Mouse (Mus musculus) cortical plate, adult 2 months (tissue): ENCODE data around the gene Auts2. TPM values are rescaled to one million over a fixed set of nuclear protein-coding genes. Genes with fewer than 3 reads are reported as not detected.

Source experiments
- H3K27ac ChIP-seq: fragments of 200-500 bp; 2 replicates; pipeline ENCODE4 v1.5.1; 2012; ENCODE audit warnings: low read length, control low read depth, inconsistent platforms; ENCODE audit not compliant: insufficient read depth
- H3K4me1 ChIP-seq: fragments of 200-500 bp; 2 replicates; pipeline ENCODE4 v1.6.1; 2011; ENCODE audit warnings: low read length; ENCODE audit not compliant: control insufficient read depth, insufficient read depth
- H3K4me3 ChIP-seq: fragments of 200-500 bp; 2 replicates; pipeline ENCODE4 v1.5.1; 2011; ENCODE audit warnings: mild to moderate bottlenecking, low read length, control low read depth; ENCODE audit not compliant: insufficient read depth
- CTCF ChIP-seq: fragments of 200-500 bp; IDR thresholded peaks from 2 replicates; pipeline ENCODE4 v1.5.1; 2011; ENCODE audit warnings: mild to moderate bottlenecking, control low read depth, low read length; ENCODE audit not compliant: insufficient read depth; ENCODE audit errors: extremely low read depth
- POLR2A ChIP-seq: fragments of 200-500 bp; IDR thresholded peaks from 2 replicates; pipeline ENCODE4 v1.6.1; 2011; ENCODE audit warnings: mild to moderate bottlenecking, low read length, control low read depth; ENCODE audit not compliant: insufficient read depth; ENCODE audit errors: extremely low read depth
- polyA plus RNA-seq: library from polyadenylated mRNA; depleted of rRNA; stranded (reverse); fragments of >200 nt; gene quantifications from 2 replicates; pipeline ENCODE4 v1.2.3, GENCODE M21; 2012

The Auts2 gene
- polyA plus RNA-seq, 1 experiment = 29.7 TPM

DNA sequence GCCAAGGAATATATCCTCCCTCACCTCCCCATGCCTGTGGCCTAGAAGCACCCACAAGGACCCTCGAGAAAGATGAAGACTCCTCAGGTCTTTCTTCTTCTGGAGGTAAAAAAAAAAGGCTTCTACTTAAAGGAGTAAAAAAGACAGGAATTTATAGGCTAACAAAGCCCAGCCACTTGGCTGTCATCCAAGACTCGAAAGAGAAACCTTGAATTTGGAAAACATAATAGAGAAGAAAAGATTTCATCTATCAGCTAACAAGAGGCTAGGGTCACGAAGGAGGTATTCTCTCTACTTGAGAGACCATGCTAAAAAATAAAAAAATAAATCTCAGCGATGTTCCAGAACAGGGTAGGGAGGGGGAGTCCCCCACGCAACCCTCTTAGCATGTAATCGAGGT, 793.9 kb downstream of the Auts2 start:
- Histone ChIP-seq H3K4me3 (no peak overlapping the region), H3K4me1 (no peaks in the 10 kb centered on the region), H3K27ac (no peak overlapping the region)
- TF ChIP-seq CTCF (no peak), POLR2A (no peak)

DNA sequence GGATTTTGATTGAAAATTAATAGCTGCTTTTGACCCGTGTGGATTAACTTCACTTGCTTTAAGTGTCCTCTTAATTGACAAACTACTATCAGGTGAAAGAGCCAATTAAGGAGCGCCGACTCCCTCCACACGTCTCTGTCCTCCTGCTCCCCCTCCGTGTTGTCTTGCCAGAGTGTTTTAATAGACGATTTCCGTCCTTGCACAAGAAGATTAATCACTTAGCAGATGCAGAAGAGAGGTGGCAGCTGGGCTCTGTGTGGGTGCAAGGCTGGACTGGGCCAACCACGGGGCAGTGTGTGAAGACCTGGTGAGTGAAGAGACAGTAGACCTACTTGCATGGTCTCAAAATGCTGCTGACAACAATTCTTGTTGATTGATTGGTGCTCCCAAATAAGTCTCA, 800.1 kb downstream of the Auts2 start:
- TF ChIP-seq POLR2A (no peak), CTCF (no peak)
- Histone ChIP-seq H3K27ac (no peak overlapping the region), H3K4me3 (no peak overlapping the region)

DNA sequence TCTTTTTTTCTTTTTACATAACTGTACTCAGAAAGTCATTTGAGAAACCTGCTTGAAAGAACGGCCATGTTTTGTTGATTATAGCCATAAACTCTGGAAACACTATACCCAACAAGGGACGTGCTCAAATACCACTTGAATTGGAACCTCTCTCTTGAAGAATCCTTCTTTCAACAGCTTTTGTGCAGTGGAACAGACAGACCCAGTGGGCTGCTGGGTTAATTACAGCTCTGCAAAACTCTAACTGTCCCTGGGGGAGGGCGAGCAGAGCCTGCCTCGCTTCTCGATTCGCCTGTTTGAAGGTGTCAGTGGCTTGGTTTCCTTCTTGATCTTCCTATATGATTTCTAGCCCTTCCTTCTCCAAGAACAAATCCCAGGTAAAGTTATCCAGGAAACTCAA, 805.7 kb downstream of the Auts2 start:
- TF ChIP-seq POLR2A = no peak
- no peak for TF ChIP-seq CTCF
- H3K4me1 ChIP-seq = peaks cover 3% of the 10 kb centered on the region; the same call in 1 of the 2 replicates
- no peak overlapping the region for H3K27ac ChIP-seq
- no peak overlapping the region for H3K4me3 ChIP-seq

More for the DNA sequence above, 800.1 kb downstream of the Auts2 start:
- no peaks in the 10 kb centered on the region for H3K4me1 ChIP-seq

DNA sequence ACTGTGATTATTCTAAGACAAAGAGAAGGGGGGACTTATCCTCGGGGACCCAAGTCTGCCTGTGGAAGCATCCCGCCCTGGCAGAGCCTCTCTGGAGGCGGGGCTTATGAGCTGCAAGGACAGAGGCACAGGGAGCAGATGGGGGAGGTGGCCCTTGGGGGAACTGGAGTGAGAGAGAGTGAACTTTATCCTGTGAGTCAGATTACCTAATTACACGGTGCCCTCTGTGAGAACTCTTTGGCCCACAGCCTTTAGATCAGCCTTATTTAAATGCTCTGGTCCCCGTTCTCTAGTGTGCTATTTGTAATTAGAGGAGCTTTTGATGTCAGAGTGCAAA, 809.9 kb downstream of the Auts2 start:
- TF ChIP-seq CTCF (no peak), POLR2A (no peak)
- no peak overlapping the region for H3K27ac ChIP-seq
- H3K4me3 ChIP-seq = no peak overlapping the region
- peaks cover 5% of the 10 kb centered on the region; the same call in 1 of the 2 replicates for H3K4me1 ChIP-seq

DNA sequence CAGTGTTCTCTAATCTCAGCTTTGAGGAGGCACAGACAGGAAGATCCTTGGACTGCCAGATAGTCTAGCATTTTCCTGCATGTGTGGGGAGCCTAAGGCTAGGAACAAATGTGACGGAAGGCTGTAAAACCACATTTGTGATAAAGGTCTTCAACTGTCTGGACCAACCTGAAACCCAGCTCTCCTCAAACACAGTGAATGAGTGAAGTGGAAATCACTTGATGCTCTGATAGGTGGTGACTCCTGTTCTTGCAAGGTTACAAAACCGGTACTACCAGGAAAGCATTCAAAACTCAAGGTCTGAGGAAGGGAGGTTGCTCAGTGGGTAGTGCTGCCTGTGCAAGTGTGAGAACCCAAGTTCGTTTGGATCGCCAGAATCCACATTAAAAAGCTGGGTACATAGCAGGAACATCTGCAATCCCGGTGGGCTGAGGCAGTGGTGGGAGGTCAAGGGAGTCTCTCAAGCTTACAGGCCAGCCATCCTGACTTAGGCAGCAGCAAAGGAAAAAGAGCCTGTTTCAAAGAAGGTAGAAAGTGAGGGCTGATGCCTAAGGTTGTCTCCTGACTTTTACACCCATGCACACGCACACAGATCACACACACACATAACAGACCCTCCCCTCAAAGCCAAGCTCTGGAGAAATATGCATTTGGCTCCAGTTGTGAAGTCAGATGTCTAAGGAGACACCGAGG, 810.4 kb downstream of the Auts2 start:
- no peak overlapping the region for H3K4me3 ChIP-seq
- TF ChIP-seq POLR2A (no peak), CTCF (no peak)
- H3K4me1 ChIP-seq = peaks cover 5% of the 10 kb centered on the region; the same call in 1 of the 2 replicates

DNA sequence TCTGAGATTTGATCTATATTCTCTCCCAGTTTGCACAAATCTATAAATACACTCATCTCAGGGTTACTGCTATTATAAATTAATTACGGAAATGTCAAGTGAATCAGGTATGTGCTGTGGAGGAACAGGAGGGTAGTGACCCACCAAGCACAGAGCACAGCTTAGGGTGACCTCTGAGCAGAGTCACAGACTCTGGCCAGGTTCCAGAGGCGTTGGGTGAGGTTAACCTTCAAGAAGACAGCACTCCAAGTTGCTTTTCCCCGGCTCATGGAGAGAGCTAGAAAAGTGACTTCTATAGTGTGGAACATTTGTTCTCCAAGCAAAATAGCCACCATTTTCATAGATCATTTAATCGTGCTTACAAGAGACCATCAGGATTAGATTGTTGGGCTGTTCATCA, 813.7 kb downstream of the Auts2 start:
- H3K4me1 ChIP-seq = peaks cover 2% of the 10 kb centered on the region; the same call in 1 of the 2 replicates
- H3K27ac ChIP-seq = no peak overlapping the region
- no peak for TF ChIP-seq POLR2A
- no peak for TF ChIP-seq CTCF
- H3K4me3 ChIP-seq = no peak overlapping the region

More for the DNA sequence above, 810.4 kb downstream of the Auts2 start:
- H3K27ac ChIP-seq = no peak overlapping the region

DNA sequence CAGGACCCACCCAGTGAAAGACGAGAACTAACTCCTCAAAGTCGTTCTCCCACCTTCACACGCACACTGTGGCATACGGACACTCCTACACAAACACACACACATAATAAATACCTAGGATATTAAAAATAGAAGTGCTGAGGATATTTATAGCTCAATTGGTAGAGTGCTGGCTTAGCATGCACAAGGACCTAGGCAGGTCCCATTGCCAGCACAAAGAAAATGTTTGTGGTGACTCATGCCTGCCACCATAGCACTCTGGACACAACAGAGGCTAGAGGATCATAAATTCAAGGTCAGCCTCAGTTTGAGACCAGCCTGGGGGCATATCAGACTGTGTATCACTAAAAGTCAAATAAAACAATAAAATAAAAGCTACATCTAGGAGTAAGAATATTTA, 815.2 kb downstream of the Auts2 start:
- no peak overlapping the region for H3K27ac ChIP-seq
- H3K4me1 ChIP-seq = peaks cover 2% of the 10 kb centered on the region; the same call in 1 of the 2 replicates
- H3K4me3 ChIP-seq = no peak overlapping the region
- TF ChIP-seq POLR2A (no peak), CTCF (no peak)

DNA sequence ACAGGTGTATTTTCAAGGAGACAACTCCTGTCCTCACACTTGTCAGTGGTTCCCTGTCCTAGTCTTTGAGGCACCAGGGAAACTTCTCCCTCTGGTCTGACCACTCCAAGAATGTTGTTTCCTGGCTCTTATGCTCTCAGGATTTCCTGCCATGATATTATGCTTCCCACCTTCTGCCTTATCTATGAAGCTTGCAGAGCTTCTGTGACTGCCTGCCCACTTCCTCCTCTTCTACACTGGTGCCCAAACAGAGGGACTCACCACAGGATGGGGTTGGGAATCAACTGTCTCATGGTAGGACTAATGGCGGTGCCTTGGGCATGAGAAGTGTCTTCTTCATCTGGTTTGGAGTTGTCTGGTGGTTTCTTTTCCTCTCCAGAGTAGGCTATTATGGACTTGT, 818.6 kb downstream of the Auts2 start:
- TF ChIP-seq CTCF (no peak), POLR2A (no peak)
- no peak overlapping the region for H3K27ac ChIP-seq
- no peaks in the 10 kb centered on the region for H3K4me1 ChIP-seq
- no peak overlapping the region for H3K4me3 ChIP-seq

DNA sequence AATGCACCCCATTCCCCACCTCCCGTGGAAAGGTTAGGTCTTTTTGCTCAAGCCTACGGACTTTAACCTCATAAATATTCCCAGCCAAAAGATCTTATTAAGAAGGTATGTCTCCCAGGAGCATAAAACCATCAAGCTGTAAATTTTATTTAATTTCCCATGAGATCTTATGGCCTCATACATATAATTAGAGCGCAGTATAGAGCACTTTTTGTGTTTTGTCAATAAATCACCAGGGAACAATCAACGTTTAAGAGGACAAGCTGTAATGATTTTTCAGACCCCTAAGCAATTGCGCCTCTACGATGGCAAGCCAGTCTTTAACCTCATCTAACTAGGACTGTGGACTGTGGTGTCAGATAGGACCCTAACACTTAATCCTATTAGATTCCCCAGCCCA, 820.4 kb downstream of the Auts2 start:
- no peak overlapping the region for H3K4me3 ChIP-seq
- H3K4me1 ChIP-seq = no peaks in the 10 kb centered on the region
- no peak overlapping the region for H3K27ac ChIP-seq
- TF ChIP-seq CTCF = no peak
- TF ChIP-seq POLR2A = no peak

- no peak for TF ChIP-seq CTCF
- TF ChIP-seq POLR2A = no peak
- Histone ChIP-seq H3K27ac (no peak overlapping the region), H3K4me1 (no peaks in the 10 kb centered on the region), H3K4me3 (no peak overlapping the region)
Observed at GRCm38 (mm10) chr5:131722361-131722760, 820.8 kb downstream of the Auts2 start.
